Mouse (Mus musculus) liver, postnatal 0 days (tissue): ENCODE results near the gene Ofcc1.

Experiments
- CTCF ChIP-seq: sonication (generic); IDR thresholded peaks from 2 replicates; pipeline ENCODE4 v1.5.1; 2016; ENCODE audit warnings: antibody characterized with exemption, low read depth
- EP300 ChIP-seq: IDR thresholded peaks from 2 replicates; pipeline ENCODE4 v1.6.1; 2016; ENCODE audit warnings: antibody characterized with exemption, low read depth, mild to moderate bottlenecking

DNA sequence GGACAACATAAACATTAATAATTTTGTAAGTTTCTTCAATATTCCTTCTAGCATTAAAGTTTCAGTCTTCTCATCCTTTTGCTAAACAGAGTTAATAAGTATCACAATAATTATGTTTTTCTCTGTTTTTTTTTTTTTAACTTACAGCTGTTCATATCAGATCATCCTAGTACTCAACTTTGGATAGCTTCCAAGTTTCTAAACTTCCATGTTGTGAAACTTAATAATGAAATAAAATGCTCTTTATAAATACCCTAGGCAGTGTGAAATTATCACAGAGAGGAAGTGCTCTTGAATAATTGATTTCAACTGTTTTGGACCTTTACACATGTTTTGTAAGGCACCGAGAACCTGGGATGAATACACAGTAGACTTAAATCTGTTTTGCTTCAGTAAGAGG, 291.2 kb downstream of the Ofcc1 start:
- no peak for TF ChIP-seq CTCF
- TF ChIP-seq EP300, result no peak
